Mouse (Mus musculus) G1E (cell line): ENCODE data around the gene Lsm12.

Experiments
- CTCF ChIP-seq: IDR thresholded peaks from 2 replicates; pipeline ENCODE4 v1.5.1; 2012; ENCODE audit warnings: low read depth, low read length, inconsistent platforms, mixed read lengths
- POLR2AphosphoS5 ChIP-seq: IDR thresholded peaks from 2 replicates; pipeline ENCODE4 v1.6.1; 2012; ENCODE audit warnings: low read depth, low read length, inconsistent platforms; ENCODE audit not compliant: insufficient replicate concordance
- TAL1 ChIP-seq: conservative IDR thresholded peaks from 2 replicates; pipeline ENCODE4 v1.6.1; 2012; ENCODE audit warnings: low read depth, low read length, inconsistent platforms, mixed read lengths

- no peak for TF ChIP-seq TAL1
- no peak for TF ChIP-seq CTCF
- TF ChIP-seq POLR2AphosphoS5, result no peak
Observed at GRCm38 (mm10) chr11:102220451-102220850, 35.4 kb upstream of the Lsm12 start.
